Mouse (Mus musculus): ENCODE results near the gene Pak1. TPM values are rescaled to one million over a fixed set of nuclear protein-coding genes. Genes with fewer than 3 reads are reported as not detected.
"Not testable (repeated sequence)": the region's sequence is repeated elsewhere in the genome, so short reads cannot be mapped to it uniquely, and the experiment has no call there.

The Pak1 gene
- total RNA-seq, 2 experiments from 2014 or later: 106 to 120 TPM

DNA sequence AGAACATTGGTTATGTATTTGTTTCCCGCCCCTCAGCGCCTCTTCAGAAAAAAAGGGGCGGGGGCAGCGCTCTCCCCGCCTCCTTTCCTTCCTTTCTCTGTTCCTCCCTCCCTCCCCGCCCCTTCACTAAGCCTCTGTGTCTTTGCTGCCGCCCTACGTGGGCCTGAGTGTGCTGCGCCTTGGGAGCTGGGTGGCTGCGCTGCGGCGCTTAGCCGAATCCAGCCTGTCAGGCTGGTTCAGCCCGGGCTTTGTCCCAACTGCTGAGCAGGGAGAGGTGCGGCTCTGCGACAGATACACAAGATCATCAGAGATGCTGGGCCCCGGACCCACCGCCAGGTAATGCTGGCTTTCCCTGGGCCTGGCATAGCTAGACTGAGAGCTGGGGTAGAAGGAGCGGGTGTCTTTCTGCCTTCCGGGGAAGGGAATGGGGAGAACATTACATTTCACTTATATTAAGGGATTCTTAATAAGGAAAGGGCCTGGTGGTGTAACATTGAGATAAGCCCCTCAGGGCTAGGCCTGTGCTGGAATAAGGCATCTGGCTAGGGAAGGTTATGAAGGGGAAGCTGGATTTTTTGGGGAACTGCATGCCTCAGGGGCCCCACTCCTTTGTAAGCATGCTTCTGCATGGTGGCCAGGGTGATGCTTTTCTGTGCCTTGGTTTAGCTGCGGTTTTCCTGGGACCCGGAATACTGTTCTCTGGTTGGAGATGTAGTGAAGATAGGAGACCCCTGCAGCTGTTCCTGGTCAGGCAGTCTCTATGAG, 54.6 kb downstream of the Pak1 start:
- intact Hi-C loops (cut with DNase I; ENCODE audit: low total_unique reads): no loop called here
- peak; percentile 75 for DNase-seq

DNA sequence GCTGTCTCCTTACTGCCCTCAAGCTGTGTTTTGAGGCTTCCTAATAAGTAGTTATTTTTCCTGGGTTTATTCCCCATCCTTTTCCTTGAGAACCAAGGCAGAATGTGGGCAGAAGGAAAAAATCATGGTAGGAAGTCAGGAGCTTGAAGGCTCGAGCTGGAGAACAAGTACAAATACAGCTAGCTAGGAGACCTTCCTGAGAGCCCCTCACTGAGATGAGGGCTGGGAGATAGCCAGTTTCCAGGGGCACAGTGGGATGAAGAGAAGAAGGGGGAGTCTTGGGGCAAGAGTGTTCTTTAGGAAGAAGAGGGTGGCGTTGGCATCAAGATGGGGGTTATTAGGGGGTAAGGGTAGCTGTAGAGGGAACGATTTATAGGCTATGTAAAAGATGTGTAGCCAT, 56.1 kb downstream of the Pak1 start:
- intact Hi-C loops (cut with DNase I; ENCODE audit: low total_unique reads): no loop called here
- no peak for DNase-seq

DNA sequence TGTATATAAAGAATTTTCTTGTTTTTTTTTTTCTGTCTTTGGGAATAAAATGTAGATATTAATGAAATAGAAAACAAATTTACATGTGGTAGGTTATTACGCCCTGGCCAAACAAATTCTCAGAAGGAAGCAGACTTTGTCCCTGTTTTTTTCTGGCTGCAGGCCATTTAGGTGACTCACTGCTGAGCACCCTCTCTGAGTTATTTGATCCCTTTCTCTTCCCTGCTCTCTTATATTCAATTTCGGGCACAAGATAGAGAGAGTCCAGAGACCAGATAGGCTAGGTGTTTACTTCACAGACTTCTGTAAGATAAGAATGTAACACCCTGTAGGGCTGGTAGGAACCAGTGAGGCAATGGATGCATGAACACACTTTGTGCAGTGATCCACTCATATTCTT, 57.2 kb downstream of the Pak1 start:
- intact Hi-C loops (cut with DNase I; ENCODE audit: low total_unique reads): loop anchor here (5.0 kb wide), 1 partner anchor 93 kb away; no protein-coding TSS in a partner anchor
- no peak for DNase-seq

DNA sequence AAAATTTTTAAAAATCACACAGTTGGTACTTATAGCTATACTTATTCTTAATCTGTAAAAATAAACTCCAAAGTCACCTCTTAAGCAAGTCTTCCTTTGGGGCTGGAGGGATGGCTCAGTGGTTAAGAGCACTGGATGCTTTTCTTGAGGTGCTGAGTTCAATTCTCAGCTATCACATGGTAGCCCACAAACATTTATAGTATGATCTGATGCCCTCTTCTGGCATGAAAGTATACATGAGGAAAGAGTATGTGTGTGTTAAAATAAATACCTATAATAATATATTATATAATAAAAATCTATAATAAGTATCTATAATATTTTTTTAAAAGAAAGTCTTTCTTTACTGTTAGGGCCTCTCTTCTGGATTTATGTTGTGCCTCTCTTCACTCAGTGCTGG, 58.2 kb downstream of the Pak1 start:
- intact Hi-C loops (cut with DNase I; ENCODE audit: low total_unique reads): loop anchor here (5.0 kb wide), 1 partner anchor 94 kb away; no protein-coding TSS in a partner anchor
- no peak for DNase-seq

DNA sequence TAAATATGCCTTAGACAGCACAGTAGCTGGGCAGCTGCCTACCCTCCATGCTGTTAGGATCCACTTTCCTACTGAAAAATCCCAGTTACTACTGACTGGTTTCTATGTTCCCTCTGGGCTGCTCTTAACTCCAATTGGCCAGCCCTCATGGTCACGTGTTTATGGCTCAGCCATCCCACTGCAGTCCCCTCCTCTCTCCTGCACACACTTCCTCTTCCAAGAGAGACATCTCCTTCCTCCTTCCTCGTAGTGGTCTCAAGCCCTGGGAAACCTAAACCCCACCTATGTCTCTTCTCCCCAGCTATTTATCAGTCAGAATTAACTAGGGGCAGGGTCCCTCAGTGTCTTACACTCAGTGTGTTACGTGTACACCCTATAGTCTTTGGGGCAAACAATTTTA, 61.2 kb downstream of the Pak1 start:
- intact Hi-C loops (cut with DNase I; ENCODE audit: low total_unique reads): loop anchor here (5.0 kb wide), 1 partner anchor 97 kb away; no protein-coding TSS in a partner anchor
- DNase-seq: not testable (repeated sequence)

DNA sequence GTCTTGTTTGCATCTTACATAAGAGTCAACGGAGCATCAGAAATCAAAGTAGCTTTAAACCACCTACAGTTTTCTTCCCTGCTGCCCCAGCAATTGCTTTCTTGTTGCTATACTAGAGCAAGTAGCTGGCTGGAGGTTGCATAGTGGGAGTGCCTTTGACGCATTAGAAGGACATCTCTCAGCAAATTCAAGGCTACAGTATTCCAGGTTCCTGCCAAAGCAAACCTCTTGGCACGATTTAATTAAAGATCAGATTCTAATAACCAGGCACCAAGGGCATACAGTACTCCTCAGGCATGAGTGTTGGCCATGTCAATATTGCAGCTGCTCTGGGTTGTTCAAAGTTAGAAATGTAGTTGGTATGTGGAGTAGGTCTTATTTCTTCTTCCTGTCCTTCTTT, 62.0 kb downstream of the Pak1 start:
- intact Hi-C loops (cut with DNase I; ENCODE audit: low total_unique reads): no loop called here
- peak; percentile 11 for DNase-seq

DNA sequence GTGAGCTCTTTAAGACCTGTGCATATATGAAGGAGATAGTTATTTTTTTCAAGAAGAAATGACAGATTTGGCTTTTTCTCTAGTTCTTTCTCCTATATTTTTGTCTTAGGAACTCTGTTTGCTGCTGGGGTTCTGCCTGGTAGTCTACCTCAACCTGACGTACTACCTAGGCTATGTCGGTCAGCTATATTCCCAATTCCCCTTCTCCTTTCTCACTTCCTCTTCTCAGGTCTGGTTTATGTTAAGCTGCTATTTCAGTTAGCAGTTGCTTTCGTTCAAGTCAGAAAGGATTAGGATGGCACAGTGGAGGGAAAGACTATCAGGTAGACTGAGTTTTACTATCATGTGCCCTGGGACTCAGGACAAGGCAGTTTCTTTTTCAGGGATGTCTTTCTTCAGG, 75.2 kb downstream of the Pak1 start:
- intact Hi-C loops (cut with DNase I; ENCODE audit: low total_unique reads): no loop called here
- DNase-seq: no peak

DNA sequence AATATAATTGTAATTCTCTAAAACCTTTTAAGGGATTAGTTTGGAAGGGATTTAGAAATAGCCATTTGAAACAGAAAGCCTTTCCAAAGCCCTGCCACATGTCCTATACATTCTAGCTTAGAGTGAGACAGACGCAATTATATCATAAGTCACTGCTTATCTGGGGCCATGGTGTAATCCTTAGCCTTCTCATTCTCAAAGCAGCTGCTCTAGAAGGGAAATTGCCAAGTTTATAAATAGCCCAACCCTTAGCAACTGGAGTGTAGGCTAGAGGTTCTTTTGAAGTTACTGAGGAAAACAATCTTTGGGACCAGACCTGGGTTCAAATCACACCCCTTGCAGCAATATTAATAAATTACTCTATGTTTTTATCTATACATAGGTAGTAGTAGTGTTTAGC, 76.2 kb downstream of the Pak1 start:
- no peak for DNase-seq
- intact Hi-C loops (cut with DNase I; ENCODE audit: low total_unique reads): no loop called here

DNA sequence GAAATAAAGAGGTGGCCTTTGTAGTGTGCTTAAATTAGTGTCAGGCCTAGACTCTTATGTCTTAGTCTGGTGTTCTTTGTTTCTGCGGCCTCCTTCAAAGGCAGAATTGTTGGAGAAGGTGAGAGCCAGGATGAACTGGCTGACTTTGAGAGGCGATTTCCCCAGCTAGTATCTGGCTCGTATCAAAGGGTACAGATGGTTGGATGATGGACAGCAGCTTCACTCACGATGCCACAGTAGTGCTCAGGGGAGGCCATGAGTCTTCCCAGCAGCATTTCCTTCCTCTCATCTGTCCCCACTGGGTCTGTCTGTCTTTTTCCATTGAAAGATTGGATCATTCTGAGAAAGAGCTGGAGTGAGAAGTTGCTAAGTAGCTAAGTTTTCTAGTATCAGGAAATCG, 79.5 kb downstream of the Pak1 start:
- intact Hi-C loops (cut with DNase I; ENCODE audit: low total_unique reads): no loop called here
- no peak for DNase-seq

DNA sequence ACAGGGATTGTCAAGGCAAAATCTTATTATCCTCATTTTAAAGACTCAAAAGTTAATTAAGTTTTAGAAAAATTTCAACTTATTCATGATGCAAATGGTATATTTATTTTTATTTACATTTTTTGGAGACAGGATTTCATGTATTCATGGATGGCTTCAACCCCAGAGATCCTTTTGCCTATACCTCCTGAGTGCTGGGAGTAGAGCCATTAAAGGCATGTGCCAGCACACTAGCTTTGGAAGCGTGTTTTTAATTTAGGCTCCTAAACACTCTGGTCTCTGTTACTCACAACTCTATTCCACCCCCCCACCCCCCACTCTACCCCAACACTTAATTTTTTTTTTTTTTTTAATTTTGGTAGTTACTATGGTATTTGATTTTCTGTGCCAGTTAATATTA, 80.4 kb downstream of the Pak1 start:
- intact Hi-C loops (cut with DNase I; ENCODE audit: low total_unique reads): no loop called here
- no peak for DNase-seq

DNA sequence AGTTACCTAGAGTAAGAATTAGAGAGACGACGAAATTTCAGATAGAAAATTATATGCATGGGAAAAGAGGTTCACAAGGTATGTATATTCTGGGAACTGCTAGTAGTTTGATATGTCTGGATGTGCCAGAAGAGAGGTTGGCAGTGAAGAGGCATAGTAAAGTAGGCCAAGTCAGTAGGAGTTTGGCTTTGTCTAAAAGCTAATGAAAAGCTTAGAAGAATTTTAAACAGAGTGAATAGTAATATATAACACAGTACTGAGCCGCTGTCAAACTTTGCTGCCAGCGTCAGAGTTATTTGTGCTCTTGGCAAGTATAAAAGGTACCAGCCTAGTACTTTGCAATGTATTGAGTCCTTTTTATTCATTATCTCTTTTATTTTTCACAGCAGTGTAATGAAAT, 84.1 kb downstream of the Pak1 start:
- DNase-seq: no peak
- intact Hi-C loops (cut with DNase I; ENCODE audit: low total_unique reads): no loop called here

DNA sequence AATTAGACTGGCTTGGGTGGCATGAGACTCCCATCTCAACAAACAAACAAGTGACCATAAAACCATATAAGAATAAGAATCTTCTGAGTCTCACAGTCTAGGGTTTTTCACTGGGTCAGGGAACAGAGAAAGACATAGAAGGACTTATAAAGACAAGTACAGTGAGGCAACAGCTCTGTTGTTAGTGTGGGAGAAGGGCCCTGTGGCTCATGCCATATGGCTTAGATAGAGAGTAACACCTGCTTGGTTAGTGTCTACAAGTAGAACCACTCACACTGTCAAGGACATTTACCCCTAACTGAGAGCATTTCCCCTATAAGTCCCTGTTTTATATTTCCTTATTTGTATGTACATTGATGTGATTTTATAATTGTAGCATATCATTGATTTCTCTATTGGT, 85.0 kb downstream of the Pak1 start:
- intact Hi-C loops (cut with DNase I; ENCODE audit: low total_unique reads): no loop called here
- DNase-seq: no peak

DNA sequence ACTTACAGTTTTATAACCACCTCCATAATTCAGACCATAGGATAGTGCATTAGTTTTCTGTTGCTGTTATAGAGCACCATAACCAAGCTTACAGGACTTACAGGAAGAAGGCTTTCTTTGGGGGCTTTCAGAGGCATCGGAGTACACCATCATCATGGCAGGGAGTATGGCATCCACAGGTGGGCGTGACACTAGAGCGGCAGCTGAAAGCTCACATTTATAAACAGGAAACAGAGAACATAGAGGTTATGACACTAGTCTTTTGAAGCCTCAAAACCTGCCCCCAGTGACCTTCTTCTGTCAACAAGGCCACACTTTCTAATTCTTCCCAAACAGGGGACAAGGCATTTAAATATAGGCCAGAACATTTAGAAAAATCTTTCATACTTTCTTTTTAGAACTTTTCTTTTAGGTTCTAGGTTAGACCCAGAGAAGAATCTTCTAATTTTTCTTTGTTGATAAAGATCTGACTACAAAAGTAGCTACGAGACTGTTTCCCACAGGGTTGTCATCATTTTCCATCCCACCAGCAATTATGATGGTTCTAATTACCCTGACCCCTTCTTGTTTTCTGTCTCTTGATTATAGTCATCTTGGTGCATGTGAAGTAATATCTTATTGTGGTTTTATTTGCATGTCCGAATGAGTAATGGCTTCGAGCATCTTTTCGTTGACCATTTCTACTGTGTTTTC, 89.7 kb downstream of the Pak1 start:
- DNase-seq: no peak
- intact Hi-C loops (cut with DNase I; ENCODE audit: low total_unique reads): no loop called here

DNA sequence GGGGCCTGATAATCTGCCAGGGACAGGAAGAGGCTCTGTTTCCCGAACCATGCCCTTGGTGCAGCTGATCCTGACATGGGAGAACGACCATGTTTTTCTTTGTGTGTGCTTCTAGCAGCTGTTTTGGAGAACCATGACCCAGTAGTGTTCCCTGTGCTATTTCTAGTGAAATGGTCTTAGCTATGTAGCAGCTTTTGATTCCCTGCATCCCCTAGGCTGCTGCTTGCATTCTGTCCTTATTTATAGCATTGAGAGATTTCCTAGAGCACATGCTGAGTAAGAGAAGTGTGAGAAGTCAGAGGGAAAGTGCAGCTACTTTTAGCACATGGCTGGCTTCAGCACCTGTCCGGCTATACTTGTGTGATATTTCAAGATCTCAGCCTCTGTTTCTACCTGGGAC, 123.3 kb downstream of the Pak1 start:
- intact Hi-C loops (cut with DNase I; ENCODE audit: low total_unique reads): no loop called here
- no peak for DNase-seq

DNA sequence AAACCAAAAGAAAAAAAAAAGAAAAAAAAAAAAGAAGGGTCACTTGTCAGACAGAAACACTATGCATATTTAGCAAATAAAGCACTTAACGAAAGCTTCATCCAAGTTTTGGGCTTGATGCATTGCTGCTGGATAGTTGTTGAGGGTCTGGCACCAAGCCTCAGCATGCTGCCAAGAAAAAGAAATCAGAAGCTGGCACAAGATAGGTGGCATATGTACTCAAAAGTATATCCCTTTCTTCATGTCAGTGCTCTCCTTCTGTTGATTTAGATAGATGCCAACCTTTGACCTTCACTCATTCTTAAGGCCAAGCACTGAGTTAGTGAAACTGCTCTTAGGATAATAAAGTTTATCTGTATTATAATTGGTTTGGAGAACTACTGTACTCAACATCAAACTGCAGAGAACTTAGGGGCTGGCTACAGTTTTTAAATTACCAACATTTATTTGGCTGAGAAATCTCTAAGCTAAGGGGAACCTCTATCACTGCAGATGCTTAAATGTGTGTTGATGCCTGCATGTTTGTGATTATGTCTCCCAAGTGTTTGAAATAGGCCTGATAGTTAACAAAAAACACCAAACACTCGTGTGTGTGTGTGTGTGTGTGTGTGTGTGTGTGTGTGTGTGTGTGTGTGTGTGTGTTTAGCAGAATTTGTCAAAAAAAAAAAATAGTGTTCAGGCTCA, 126.6 kb downstream of the Pak1 start:
- no peak for DNase-seq
- intact Hi-C loops (cut with DNase I; ENCODE audit: low total_unique reads): no loop called here

DNA sequence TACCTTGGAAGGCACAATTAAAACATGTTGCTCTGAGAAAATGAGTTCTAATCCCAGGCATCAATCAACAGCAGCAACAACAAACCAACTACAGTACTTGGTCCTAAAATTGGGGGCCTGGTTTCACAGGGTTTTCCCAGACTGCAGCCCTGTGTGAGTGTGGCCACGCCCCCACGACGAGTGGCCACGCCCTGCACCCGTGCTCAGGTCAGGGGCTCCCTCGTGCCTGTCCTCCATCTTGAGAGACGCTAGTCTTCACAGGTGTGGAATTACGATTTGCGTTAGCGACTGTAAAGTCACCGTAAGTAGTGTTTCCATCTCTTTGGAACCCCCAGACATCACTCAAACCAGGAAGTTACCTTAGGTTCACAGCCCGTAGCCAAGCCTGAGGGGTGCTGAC, 131.4 kb downstream of the Pak1 start, which contains the start of gene Gdpd4:
Gene Gdpd4, plus strand, starts transcription at position 214 of the 400 bp plus-strand sequence.
- intact Hi-C loops (cut with DNase I; ENCODE audit: low total_unique reads): no loop called here
- no peak for DNase-seq

DNA sequence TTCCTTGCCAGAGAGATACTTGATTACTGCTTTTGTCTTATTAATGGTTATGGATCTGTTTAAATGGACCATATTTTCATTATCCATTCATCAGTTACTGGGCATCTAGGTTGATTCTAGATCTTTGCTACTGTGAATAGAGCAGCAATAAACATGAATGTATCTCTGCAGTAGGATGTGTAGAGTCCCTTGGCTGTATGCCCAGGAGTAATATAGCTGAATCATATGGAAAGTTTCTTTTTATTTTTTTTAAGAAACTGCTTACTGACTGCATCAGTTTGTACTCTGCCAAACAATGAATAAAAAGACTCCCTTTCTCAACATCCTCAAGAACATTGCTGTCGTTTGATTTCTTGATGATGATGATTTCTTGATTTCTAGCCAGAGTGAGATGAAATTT, 137.5 kb downstream of the Pak1 start:
- DNase-seq: no peak
- intact Hi-C loops (cut with DNase I; ENCODE audit: low total_unique reads): no loop called here

DNA sequence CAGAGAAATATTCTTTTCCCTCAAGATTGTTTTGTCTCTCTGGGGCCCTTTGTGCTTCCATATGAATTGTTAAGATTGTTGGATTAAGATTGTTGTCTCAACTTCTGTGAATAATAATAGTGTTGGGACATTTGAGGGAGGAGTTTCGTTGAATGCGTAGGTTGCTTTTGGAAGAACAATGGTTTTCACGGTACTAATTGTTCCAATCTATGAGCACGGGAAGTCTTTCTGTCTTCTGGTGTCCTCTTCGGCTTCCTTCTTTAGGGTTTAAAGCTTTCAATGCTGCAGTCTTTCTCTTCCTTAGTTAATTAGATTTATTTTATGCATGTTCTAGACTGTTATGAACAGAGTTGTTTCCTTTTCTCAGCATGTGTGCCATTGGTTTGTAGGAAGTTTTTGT, 138.6 kb downstream of the Pak1 start:
- DNase-seq: no peak
- intact Hi-C loops (cut with DNase I; ENCODE audit: low total_unique reads): no loop called here

DNA sequence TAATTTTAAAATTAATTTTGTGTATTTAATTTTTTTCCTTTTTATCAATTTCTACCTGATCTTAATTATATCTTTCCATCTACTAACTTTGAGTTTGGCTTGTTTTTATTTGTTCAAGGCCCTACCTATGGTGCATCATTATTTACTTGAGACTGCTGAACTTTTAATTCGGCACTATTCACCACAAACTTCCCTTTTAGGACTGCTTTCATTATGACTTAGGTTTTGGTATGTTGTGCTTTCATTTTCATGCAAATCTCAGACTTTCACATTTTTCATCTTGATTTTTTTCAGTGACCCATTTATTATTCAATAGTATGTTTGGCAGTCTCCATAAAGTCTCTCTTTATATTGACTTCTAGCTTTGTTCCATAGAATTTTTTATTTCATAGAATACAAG, 156.1 kb downstream of the Pak1 start:
- intact Hi-C loops (cut with DNase I; ENCODE audit: low total_unique reads): no loop called here
- no peak for DNase-seq

Measured in gastrocnemius, postnatal 14 days (tissue).